Mouse (Mus musculus): ENCODE measurements around the gene Sec1. TPM values are rescaled to one million over a fixed set of nuclear protein-coding genes. Genes with fewer than 3 reads are reported as not detected.

The Sec1 gene
- total and polyA plus RNA-seq, 3 experiments, result 0.02 TPM; not detected in 2

- Histone ChIP-seq H3K4me3 (ENCODE audit: low read depth, low read length) (no peak overlapping the region), H3K36me3 (replicated peaks) (no peaks in the 10 kb centered on the region), H3K9me3 (replicated peaks) (0 out of 2 replicates have a peak, but pooled peaks cover 4% of the 10 kb centered on the region), H3K4me1 (ENCODE audit: insufficient read depth, low read depth, low read length) (peaks cover 8% of the 10 kb centered on the region), H3K27me3 (ENCODE audit: insufficient read depth, low read length) (peaks cover 78% of the 10 kb centered on the region)
- TF ChIP-seq GATA1 (IDR thresholded peaks at IDR 0.05; ENCODE audit: borderline replicate concordance, low read length) (no peak), POLR2AphosphoS5 (IDR thresholded peaks at IDR 0.05; ENCODE audit: insufficient replicate concordance, low read depth, low read length) (no peak), GATA2 (IDR thresholded peaks at IDR 0.05; ENCODE audit: borderline replicate concordance, low read depth, low read length) (no peak), CTCF (IDR thresholded peaks at IDR 0.05; ENCODE audit: low read depth, low read length) (no peak), TAL1 (conservative IDR thresholded peaks at IDR 0.05; ENCODE audit: low read depth, low read length) (no peak)
- no peak for ATAC-seq (ENCODE audit: extremely low read depth, insufficient number of reproducible peaks, low FRiP score, poor library complexity, severe bottlenecking)
- no peak for DNase-seq (ENCODE audit: low spot score)
These were observed 5.1 kb downstream of the Sec1 start for GRCm38 (mm10) chr7:45689099-45689498.

- TF ChIP-seq GATA2 (IDR thresholded peaks at IDR 0.05; ENCODE audit: borderline replicate concordance, low read depth, low read length) (no peak), TAL1 (conservative IDR thresholded peaks at IDR 0.05; ENCODE audit: low read depth, low read length) (no peak), CTCF (IDR thresholded peaks at IDR 0.05; ENCODE audit: low read depth, low read length) (no peak), POLR2AphosphoS5 (IDR thresholded peaks at IDR 0.05; ENCODE audit: insufficient replicate concordance, low read depth, low read length) (no peak), GATA1 (IDR thresholded peaks at IDR 0.05; ENCODE audit: borderline replicate concordance, low read length) (no peak)
- ATAC-seq (ENCODE audit: extremely low read depth, insufficient number of reproducible peaks, low FRiP score, poor library complexity, severe bottlenecking) (no peak), DNase-seq (ENCODE audit: low spot score) (no peak)
- Histone ChIP-seq H3K9me3 (replicated peaks) (no peaks in the 10 kb centered on the region), H3K27me3 (ENCODE audit: insufficient read depth, low read length) (peaks cover 73% of the 10 kb centered on the region), H3K36me3 (replicated peaks) (no peaks in the 10 kb centered on the region), H3K4me3 (ENCODE audit: low read depth, low read length) (no peak overlapping the region), H3K4me1 (ENCODE audit: insufficient read depth, low read depth, low read length) (peaks cover 25% of the 10 kb centered on the region)
These were observed 7.4 kb downstream of the Sec1 start for GRCm38 (mm10) chr7:45686841-45687240.

DNA sequence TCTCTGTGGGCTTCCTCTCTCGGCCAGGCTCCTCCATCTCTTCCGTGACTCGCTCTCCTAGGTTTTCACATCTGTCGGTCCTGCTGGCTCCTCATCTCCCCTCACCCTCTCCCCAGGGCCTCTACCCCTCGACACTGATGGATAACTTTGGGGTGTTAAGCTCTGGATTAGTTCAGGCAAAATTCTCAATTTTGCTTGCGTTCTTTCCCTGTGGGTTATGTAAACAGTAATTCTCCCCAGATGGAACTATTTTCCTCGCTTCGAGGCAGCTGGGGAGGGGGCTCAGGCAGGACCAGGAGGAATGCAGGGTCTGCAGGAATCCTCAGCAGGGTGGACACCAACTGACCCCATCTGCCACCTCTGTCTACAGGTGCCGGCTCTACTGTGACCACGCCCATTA lies 8.4 kb downstream of the Sec1 start:
- Histone ChIP-seq H3K4me3 (ENCODE audit: low read depth, low read length) (no peak overlapping the region), H3K36me3 (replicated peaks) (no peaks in the 10 kb centered on the region), H3K27me3 (ENCODE audit: insufficient read depth, low read length) (peaks cover 63% of the 10 kb centered on the region), H3K4me1 (ENCODE audit: insufficient read depth, low read depth, low read length) (peaks cover 36% of the 10 kb centered on the region), H3K9me3 (replicated peaks) (no peaks in the 10 kb centered on the region)
- ATAC-seq (ENCODE audit: extremely low read depth, insufficient number of reproducible peaks, low FRiP score, poor library complexity, severe bottlenecking) (no peak), DNase-seq (ENCODE audit: low spot score) (no peak)
- TF ChIP-seq POLR2AphosphoS5 (IDR thresholded peaks at IDR 0.05; ENCODE audit: insufficient replicate concordance, low read depth, low read length) (no peak), TAL1 (conservative IDR thresholded peaks at IDR 0.05; ENCODE audit: low read depth, low read length) (no peak), GATA2 (IDR thresholded peaks at IDR 0.05; ENCODE audit: borderline replicate concordance, low read depth, low read length) (no peak), CTCF (IDR thresholded peaks at IDR 0.05; ENCODE audit: low read depth, low read length) (no peak), GATA1 (IDR thresholded peaks at IDR 0.05; ENCODE audit: borderline replicate concordance, low read length) (no peak)

- Histone ChIP-seq H3K4me1 (ENCODE audit: insufficient read depth, low read depth, low read length) (peaks cover 50% of the 10 kb centered on the region), H3K9me3 (replicated peaks) (no peaks in the 10 kb centered on the region), H3K36me3 (replicated peaks) (no peaks in the 10 kb centered on the region), H3K27me3 (ENCODE audit: insufficient read depth, low read length) (peaks cover 48% of the 10 kb centered on the region), H3K4me3 (ENCODE audit: low read depth, low read length) (peak within 1 kb of the TSS; percentile 65; the same call in 1 of the 2 replicates)
- ATAC-seq (ENCODE audit: extremely low read depth, insufficient number of reproducible peaks, low FRiP score, poor library complexity, severe bottlenecking) (no peak), DNase-seq (ENCODE audit: low spot score) (no peak)
- TF ChIP-seq POLR2AphosphoS5 (IDR thresholded peaks at IDR 0.05; ENCODE audit: insufficient replicate concordance, low read depth, low read length) (no peak), GATA2 (IDR thresholded peaks at IDR 0.05; ENCODE audit: borderline replicate concordance, low read depth, low read length) (no peak), CTCF (IDR thresholded peaks at IDR 0.05; ENCODE audit: low read depth, low read length) (no peak), TAL1 (conservative IDR thresholded peaks at IDR 0.05; ENCODE audit: low read depth, low read length) (no peak), GATA1 (IDR thresholded peaks at IDR 0.05; ENCODE audit: borderline replicate concordance, low read length) (no peak)
These were observed 10.7 kb downstream of the Sec1 start, which contains the start of gene Ntn5 for GRCm38 (mm10) chr7:45683396-45684050. TSS of gene Ntn5 (plus strand) at chr7:45684022.

DNA sequence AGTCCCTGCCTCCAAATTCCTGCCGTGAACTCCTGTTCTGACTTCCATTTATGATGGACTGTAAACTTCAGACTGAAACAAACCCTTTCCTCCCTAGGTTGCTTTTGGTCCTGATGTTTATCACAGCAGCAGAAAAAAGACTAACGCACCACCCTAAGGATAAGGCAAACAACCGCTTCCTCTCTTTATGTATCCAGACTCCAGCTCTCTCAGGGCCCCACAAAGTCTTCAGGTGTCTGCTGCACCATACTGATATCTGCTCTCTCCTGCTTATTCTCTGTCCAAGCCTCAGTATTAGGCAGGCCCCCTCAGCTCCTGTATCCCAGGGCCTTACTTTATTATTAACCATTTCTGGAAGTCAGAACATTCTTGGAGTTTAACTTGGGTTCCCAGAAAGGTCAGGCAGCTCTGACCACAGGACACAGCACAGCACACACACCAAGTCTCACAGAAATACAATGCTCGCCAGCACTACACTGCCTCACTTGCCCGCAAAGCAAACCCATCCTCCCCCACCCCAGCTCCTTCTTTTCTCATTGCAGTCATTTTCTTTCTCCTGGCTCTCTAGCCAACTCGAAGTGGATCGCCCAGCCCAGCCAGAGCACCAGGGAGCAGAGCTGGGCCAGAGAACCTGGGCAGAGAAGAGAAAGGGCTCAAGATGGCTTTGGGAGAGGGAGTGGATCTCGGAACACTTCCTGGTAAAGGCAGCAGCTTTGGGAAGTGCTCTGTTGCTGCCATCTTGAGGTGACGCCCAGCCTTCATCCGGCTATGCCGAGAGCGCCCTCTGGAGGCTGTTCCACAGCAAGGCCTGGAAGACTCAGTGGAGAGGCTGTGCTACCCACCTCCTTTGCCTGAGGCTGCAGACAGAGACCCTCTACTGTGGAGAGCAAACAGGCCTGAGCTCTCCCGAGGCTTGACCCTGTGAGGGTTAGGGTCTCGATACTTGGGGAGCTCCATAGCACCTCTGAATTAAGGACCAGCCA lies 11.8 kb downstream of the Sec1 start:
- H3K4me1 ChIP-seq (ENCODE audit: insufficient read depth, low read depth, low read length), result peaks cover 52% of the 10 kb centered on the region
- peaks cover 53% of the 10 kb centered on the region for H3K27me3 ChIP-seq (ENCODE audit: insufficient read depth, low read length)
- ATAC-seq (ENCODE audit: extremely low read depth, insufficient number of reproducible peaks, low FRiP score, poor library complexity, severe bottlenecking) (peak; percentile 65), DNase-seq (ENCODE audit: low spot score) (peak; percentile 89)
- peak overlapping the region; percentile 65; the same call in 1 of the 2 replicates for H3K4me3 ChIP-seq (ENCODE audit: low read depth, low read length)
- TF ChIP-seq CTCF (IDR thresholded peaks at IDR 0.05; ENCODE audit: low read depth, low read length) (peak; percentile 96), POLR2AphosphoS5 (IDR thresholded peaks at IDR 0.05; ENCODE audit: insufficient replicate concordance, low read depth, low read length) (no peak), GATA2 (IDR thresholded peaks at IDR 0.05; ENCODE audit: borderline replicate concordance, low read depth, low read length) (no peak), GATA1 (IDR thresholded peaks at IDR 0.05; ENCODE audit: borderline replicate concordance, low read length) (no peak), TAL1 (conservative IDR thresholded peaks at IDR 0.05; ENCODE audit: low read depth, low read length) (no peak)
- no peaks in the 10 kb centered on the region for H3K36me3 ChIP-seq (replicated peaks)
- no peaks in the 10 kb centered on the region for H3K9me3 ChIP-seq (replicated peaks)
